Mouse (Mus musculus) heart, adult 11 months (tissue): ENCODE measurements at regions not wholly inside any gene's neighbourhood (a gene's known extent, or its start where the extent isn't known, plus 50 kb on each side); places are given as distances from the start of the nearest gene placed in this dataset.
A peak's percentile ranks its signal among the peaks of the same experiment; 100 is the strongest.

Experiments
- DNase-seq: peaks from one replicate; pipeline ENCODE4 v3.0.0; 2022

- DNase-seq: no peak
Observed at GRCm38 (mm10) chr2:137409611-137410010, 293.2 kb upstream of the Jag1 start.

GRCm38 (mm10) chr2:137408294-137408693 is 291.9 kb upstream of the Jag1 start:
- no peak for DNase-seq

- no peak for DNase-seq
Observed at GRCm38 (mm10) chr2:137393486-137393885, 277.0 kb upstream of the Jag1 start.

GRCm38 (mm10) chr2:137379816-137380215 is 263.4 kb upstream of the Jag1 start:
- peak; percentile 39 for DNase-seq

- peak; percentile 15 for DNase-seq
Observed at GRCm38 (mm10) chr2:137375346-137375745, 258.9 kb upstream of the Jag1 start.

GRCm38 (mm10) chr2:137371062-137371461 is 254.6 kb upstream of the Jag1 start:
- peak; percentile 63 for DNase-seq

GRCm38 (mm10) chr2:137363006-137363405 is 246.6 kb upstream of the Jag1 start:
- peak; percentile 64 for DNase-seq

GRCm38 (mm10) chr2:137357181-137357738 is 240.8 kb upstream of the Jag1 start:
- DNase-seq: peak; percentile 91

- no peak for DNase-seq
Observed at GRCm38 (mm10) chr2:137343736-137344135, 227.3 kb upstream of the Jag1 start.

- no peak for DNase-seq
Observed at GRCm38 (mm10) chr2:137329995-137330394, 213.6 kb upstream of the Jag1 start.

- DNase-seq: no peak
Observed at GRCm38 (mm10) chr2:137323445-137323844, 207.0 kb upstream of the Jag1 start.

- no peak for DNase-seq
Observed at GRCm38 (mm10) chr2:137310511-137310910, 194.1 kb upstream of the Jag1 start.

- DNase-seq: no peak
Observed at GRCm38 (mm10) chr2:137308116-137308515, 191.7 kb upstream of the Jag1 start.

GRCm38 (mm10) chr2:137301474-137302267 is 185.2 kb upstream of the Jag1 start:
- no peak for DNase-seq

GRCm38 (mm10) chr2:137289231-137289630 is 172.8 kb upstream of the Jag1 start:
- DNase-seq: no peak

GRCm38 (mm10) chr2:137271575-137272180 is 155.2 kb upstream of the Jag1 start:
- DNase-seq: peak; percentile 87

GRCm38 (mm10) chr2:137262911-137263310 is 146.5 kb upstream of the Jag1 start:
- DNase-seq: peak; percentile 94

GRCm38 (mm10) chr2:137257847-137258515 is 141.5 kb upstream of the Jag1 start:
- DNase-seq: no peak

GRCm38 (mm10) chr2:137247931-137248330 is 131.5 kb upstream of the Jag1 start:
- no peak for DNase-seq

GRCm38 (mm10) chr2:137244370-137244769 is 127.9 kb upstream of the Jag1 start:
- DNase-seq: no peak

GRCm38 (mm10) chr2:137243914-137244313 is 127.5 kb upstream of the Jag1 start:
- no peak for DNase-seq

- no peak for DNase-seq
Observed at GRCm38 (mm10) chr2:137236961-137237360, 120.5 kb upstream of the Jag1 start.

GRCm38 (mm10) chr2:137233936-137234335 is 117.5 kb upstream of the Jag1 start:
- DNase-seq: no peak

- no peak for DNase-seq
Observed at GRCm38 (mm10) chr2:137231161-137231560, 114.7 kb upstream of the Jag1 start.
